Mouse (Mus musculus) myocyte (in vitro differentiated cells): Measurements from ENCODE around the gene Ap2a2.

Experiments
- CEBPB ChIP-seq: IDR thresholded peaks from 2 replicates; pipeline ENCODE4 v1.6.1; 2011; ENCODE audit warnings: mild to moderate bottlenecking, moderate library complexity; ENCODE audit not compliant: poor library complexity, insufficient read depth, severe bottlenecking
- MAX ChIP-seq: IDR thresholded peaks from one replicate; pipeline ENCODE4 v1.6.1; 2011; ENCODE audit warnings: low read depth, mild to moderate bottlenecking, control low read depth
- MYOD1 ChIP-seq, 3 experiments: IDR thresholded peaks; one replicate each; pipeline ENCODE4 v1.6.1; 2011; ENCODE audit warnings: control low read depth in 2 of 3, low read depth in 2 of 3, mild to moderate bottlenecking in 2 of 3, moderate library complexity in 1 of 3; ENCODE audit not compliant: insufficient read length in 2 of 3, control insufficient read depth in 1 of 3
- MYOG ChIP-seq, 3 experiments: IDR thresholded peaks; one replicate each; pipeline ENCODE4 v1.6.1; 2011; ENCODE audit warnings: control low read depth in 2 of 3, low read depth in 2 of 3, mild to moderate bottlenecking in 2 of 3; ENCODE audit not compliant: insufficient read length in 2 of 3, control insufficient read depth in 1 of 3, insufficient read depth in 1 of 3
- POLR2A ChIP-seq: IDR thresholded peaks from one replicate; pipeline ENCODE4 v1.6.1; 2011; ENCODE audit warnings: low read depth, mild to moderate bottlenecking, control low read depth, moderate library complexity; ENCODE audit not compliant: insufficient read length
- POLR2AphosphoS2 ChIP-seq: IDR thresholded peaks from one replicate; pipeline ENCODE4 v1.6.1; 2011; ENCODE audit warnings: low read depth, control low read depth; ENCODE audit not compliant: insufficient read length
- REST ChIP-seq: IDR thresholded peaks from one replicate; pipeline ENCODE4 v1.6.1; 2011; ENCODE audit warnings: mild to moderate bottlenecking, control low read depth, moderate library complexity; ENCODE audit not compliant: insufficient read depth, insufficient read length
- SRF ChIP-seq: IDR thresholded peaks from one replicate; pipeline ENCODE4 v1.6.1; 2011; ENCODE audit warnings: low read depth; ENCODE audit not compliant: control insufficient read depth, insufficient read length
- TCF12 ChIP-seq: IDR thresholded peaks from one replicate; pipeline ENCODE4 v1.6.1; 2011; ENCODE audit warnings: mild to moderate bottlenecking, control low read depth; ENCODE audit not compliant: poor library complexity, insufficient read depth, severe bottlenecking
- TCF3 ChIP-seq: IDR thresholded peaks from one replicate; pipeline ENCODE4 v1.6.1; 2011; ENCODE audit warnings: low read depth, control low read depth; ENCODE audit not compliant: insufficient read length
- USF1 ChIP-seq: IDR thresholded peaks from one replicate; pipeline ENCODE4 v1.6.1; 2011; ENCODE audit warnings: low read depth, mild to moderate bottlenecking, control low read depth, moderate library complexity

- TF ChIP-seq REST = no peak
- no peak for TF ChIP-seq MAX
- no peak for TF ChIP-seq CEBPB
- no peak for TF ChIP-seq POLR2A
- no peak for TF ChIP-seq SRF
- no peak for TF ChIP-seq TCF12
- no peak for TF ChIP-seq USF1
- no peak for TF ChIP-seq TCF3
- TF ChIP-seq MYOG (IDR thresholded peaks at IDR 0.05; ENCODE audit: control insufficient read depth in 1 of 3, insufficient read depth in 1 of 3, insufficient read length in 2 of 3, low read depth in 2 of 3) = no peak
- TF ChIP-seq POLR2AphosphoS2 = no peak
- no peak for TF ChIP-seq MYOD1 (IDR thresholded peaks at IDR 0.05; ENCODE audit: control insufficient read depth in 1 of 3, insufficient read length in 2 of 3, low read depth in 2 of 3)
Measured at GRCm38 (mm10) chr7:141524760-141525579, 37.0 kb upstream of the Ap2a2 start.
